Mouse (Mus musculus) limb, embryonic 10.5 days (tissue): ENCODE measurements around the gene Pdgfc. TPM values are rescaled to one million over a fixed set of nuclear protein-coding genes. Genes with fewer than 3 reads are reported as not detected.

Experiments used
- DNase-seq: peaks from one replicate; pipeline ENCODE4 v3.0.0-alpha.2; 2017; ENCODE audit warnings: low spot score
- H3K27ac ChIP-seq: fragments of 300-500 bp; sonication (generic); 2 replicates; pipeline ENCODE4 v1.5.1; 2016; ENCODE audit warnings: mild to moderate bottlenecking
- H3K27me3 ChIP-seq: fragments of 300-500 bp; sonication (generic); 2 replicates; pipeline ENCODE4 v1.6.1; 2016; ENCODE audit warnings: low read depth, mild to moderate bottlenecking; ENCODE audit not compliant: poor library complexity, severe bottlenecking
- H3K36me3 ChIP-seq: fragments of 300-500 bp; sonication (generic); 2 replicates; pipeline ENCODE4 v1.6.1; 2016; ENCODE audit warnings: mild to moderate bottlenecking, moderate library complexity
- H3K4me1 ChIP-seq: fragments of 300-500 bp; sonication (generic); 2 replicates; pipeline ENCODE4 v1.6.1; 2016
- H3K4me3 ChIP-seq: fragments of 300-500 bp; sonication (generic); 2 replicates; pipeline ENCODE4 v1.5.1; 2016; ENCODE audit warnings: mild to moderate bottlenecking, moderate library complexity
- H3K9me3 ChIP-seq: fragments of 300-500 bp; sonication (generic); replicated peaks from 2 replicates; pipeline ENCODE4 v1.6.1; 2016; ENCODE audit warnings: mild to moderate bottlenecking
- WGBS: fragments of 180-500 bp; shearing (Covaris S2); methylation state at CpG from one replicate; pipeline ENCODE4 v1.1.7; 2016; 5-methylcytosine and 5-hydroxymethylcytosine counted together
- polyA plus RNA-seq: library from polyadenylated mRNA; unstranded; fragments of >200 nt; fragmentation: Nextera tagmentation; extraction: Ambion mirVana; gene quantifications from 2 replicates; pipeline ENCODE4 v1.2.1, GENCODE M21; 2016

The Pdgfc gene
- polyA plus RNA-seq, 1 experiment from 2014 or later = 58.8 TPM

- Histone ChIP-seq H3K9me3 (no peaks in the 10 kb centered on the region), H3K4me3 (no peak overlapping the region), H3K36me3 (no peaks in the 10 kb centered on the region), H3K27ac (0 out of 2 replicates have a peak overlapping the region, but pooled peaks have one; percentile 9), H3K4me1 (peaks cover 49% of the 10 kb centered on the region), H3K27me3 (no peaks in the 10 kb centered on the region)
- WGBS = 75% methylated on average over 2 of the region's 2 CpGs
- no peak for DNase-seq
Observed at GRCm38 (mm10) chr3:81030311-81030710, 5.9 kb upstream of the Pdgfc start.

- Histone ChIP-seq H3K27me3 (no peaks in the 10 kb centered on the region), H3K4me3 (no peak overlapping the region), H3K27ac (no peak overlapping the region), H3K4me1 (peaks cover 53% of the 10 kb centered on the region), H3K36me3 (no peaks in the 10 kb centered on the region), H3K9me3 (no peaks in the 10 kb centered on the region)
- WGBS = 90% methylated on average over 4 of the region's 4 CpGs
- DNase-seq = no peak
Observed at GRCm38 (mm10) chr3:81032014-81032413, 4.2 kb upstream of the Pdgfc start.

- DNase-seq = no peak
- no peaks in the 10 kb centered on the region for H3K36me3 ChIP-seq
Observed at GRCm38 (mm10) chr3:81034336-81035102, 1.7 kb upstream of the Pdgfc start.

GRCm38 (mm10) chr3:81036554-81037311 lies 517 bp downstream of the Pdgfc start:
- H3K9me3 ChIP-seq = no peaks in the 10 kb centered on the region
- WGBS = 1% methylated on average over 56 of the region's 68 CpGs
- H3K36me3 ChIP-seq = peaks cover under 1% of the 10 kb centered on the region; the same call in 1 of the 2 replicates
- H3K27me3 ChIP-seq = no peaks in the 10 kb centered on the region
- H3K4me1 ChIP-seq = peaks cover 63% of the 10 kb centered on the region
- peak overlapping the region; percentile 87 for H3K4me3 ChIP-seq
- peak overlapping the region; percentile 99 for H3K27ac ChIP-seq
- peak; percentile 85 for DNase-seq

More at GRCm38 (mm10) chr3:81034336-81035102, 1.7 kb upstream of the Pdgfc start:
- peaks cover 51% of the 10 kb centered on the region for H3K4me1 ChIP-seq
- no peak overlapping the region for H3K4me3 ChIP-seq
- H3K9me3 ChIP-seq = no peaks in the 10 kb centered on the region
- H3K27me3 ChIP-seq = no peaks in the 10 kb centered on the region
- WGBS = 50% methylated on average over 6 of the region's 6 CpGs
- peak overlapping the region; percentile 20; the same call in 1 of the 2 replicates for H3K27ac ChIP-seq

- Histone ChIP-seq H3K9me3 (no peaks in the 10 kb centered on the region), H3K27ac (peak overlapping the region; percentile 99), H3K4me3 (peak overlapping the region; percentile 87), H3K36me3 (peaks cover 4% of the 10 kb centered on the region; the same call in 1 of the 2 replicates), H3K27me3 (no peaks in the 10 kb centered on the region), H3K4me1 (peaks cover 67% of the 10 kb centered on the region)
- DNase-seq = peak; percentile 80
- WGBS = under 1% methylated on average over 34 of the region's 34 CpGs
Observed at GRCm38 (mm10) chr3:81037312-81037859, 1.2 kb downstream of the Pdgfc start.

- no peaks in the 10 kb centered on the region for H3K9me3 ChIP-seq
- WGBS = 31% methylated on average over 2 of the region's 2 CpGs
- H3K27ac ChIP-seq = peak overlapping the region; percentile 79
- peak; percentile 59 for DNase-seq
- H3K4me3 ChIP-seq = peak overlapping the region; percentile 87
- H3K36me3 ChIP-seq = peaks cover 4% of the 10 kb centered on the region; the same call in 1 of the 2 replicates
- H3K4me1 ChIP-seq = peaks cover 58% of the 10 kb centered on the region
- no peaks in the 10 kb centered on the region for H3K27me3 ChIP-seq
Observed at GRCm38 (mm10) chr3:81039131-81039653, 3.0 kb downstream of the Pdgfc start.

GRCm38 (mm10) chr3:81044653-81045343 lies 8.6 kb downstream of the Pdgfc start:
- 72% methylated on average over 2 of the region's 2 CpGs for WGBS
- no peak overlapping the region for H3K4me3 ChIP-seq
- peak overlapping the region; percentile 38 for H3K27ac ChIP-seq
- no peak for DNase-seq
- H3K36me3 ChIP-seq = peaks cover 4% of the 10 kb centered on the region; the same call in 1 of the 2 replicates
- H3K9me3 ChIP-seq = no peaks in the 10 kb centered on the region
- peaks cover 76% of the 10 kb centered on the region for H3K4me1 ChIP-seq
- H3K27me3 ChIP-seq = no peaks in the 10 kb centered on the region

- Histone ChIP-seq H3K4me1 (peaks cover 69% of the 10 kb centered on the region), H3K27me3 (no peaks in the 10 kb centered on the region), H3K36me3 (peaks cover 4% of the 10 kb centered on the region; the same call in 1 of the 2 replicates), H3K9me3 (no peaks in the 10 kb centered on the region), H3K4me3 (no peak overlapping the region), H3K27ac (0 out of 2 replicates have a peak overlapping the region, but pooled peaks have one; percentile 38)
- WGBS = 62% methylated on average over 5 of the region's 5 CpGs
- DNase-seq = no peak
Observed at GRCm38 (mm10) chr3:81045344-81046050, 9.3 kb downstream of the Pdgfc start.

- H3K9me3 ChIP-seq = no peaks in the 10 kb centered on the region
- peak overlapping the region; percentile 62 for H3K27ac ChIP-seq
- DNase-seq = no peak
- peaks cover 60% of the 10 kb centered on the region for H3K4me1 ChIP-seq
- no peaks in the 10 kb centered on the region for H3K27me3 ChIP-seq
- H3K36me3 ChIP-seq = peaks cover 2% of the 10 kb centered on the region; the same call in 1 of the 2 replicates
- WGBS = 39% methylated on average over 10 of the region's 10 CpGs
- no peak overlapping the region for H3K4me3 ChIP-seq
Observed at GRCm38 (mm10) chr3:81046652-81047607, 10.7 kb downstream of the Pdgfc start.

- Histone ChIP-seq H3K9me3 (no peaks in the 10 kb centered on the region), H3K27me3 (no peaks in the 10 kb centered on the region), H3K36me3 (0 out of 2 replicates have a peak, but pooled peaks cover 2% of the 10 kb centered on the region), H3K4me3 (no peak overlapping the region), H3K27ac (no peak overlapping the region), H3K4me1 (peaks cover 38% of the 10 kb centered on the region)
- no peak for DNase-seq
Observed at GRCm38 (mm10) chr3:81051522-81051921, 15.3 kb downstream of the Pdgfc start.

GRCm38 (mm10) chr3:81052422-81052821 lies 16.2 kb downstream of the Pdgfc start:
- 92% methylated on average over 6 of the region's 6 CpGs for WGBS
- H3K27ac ChIP-seq = no peak overlapping the region
- no peaks in the 10 kb centered on the region for H3K27me3 ChIP-seq
- no peak for DNase-seq
- H3K36me3 ChIP-seq = 0 out of 2 replicates have a peak, but pooled peaks cover 2% of the 10 kb centered on the region
- H3K4me3 ChIP-seq = no peak overlapping the region
- H3K9me3 ChIP-seq = no peaks in the 10 kb centered on the region
- H3K4me1 ChIP-seq = peaks cover 29% of the 10 kb centered on the region
